Mouse (Mus musculus) heart, embryonic 11.5 days (tissue): ENCODE results near the gene Baiap2. TPM values are rescaled to one million over a fixed set of nuclear protein-coding genes. Genes with fewer than 3 reads are reported as not detected.

Experiments
- ATAC-seq: fragments of 200-750 bp; cut with Nextera tagmentation; replicated peaks from 2 replicates; pipeline ENCODE4 v1.8.0; 2017; ENCODE audit warnings: moderate library complexity; ENCODE audit not compliant: insufficient number of reproducible peaks, low FRiP score, low TSS enrichment
- H3K27ac ChIP-seq: fragments of 300-500 bp; sonication (generic); 2 replicates; pipeline ENCODE4 v1.5.1; 2014; ENCODE audit warnings: mild to moderate bottlenecking, low read depth, low read length
- H3K27me3 ChIP-seq: fragments of 300-500 bp; sonication (generic); 2 replicates; pipeline ENCODE4 v1.6.1; 2014; ENCODE audit warnings: mild to moderate bottlenecking, low read length, mixed read lengths; ENCODE audit not compliant: control insufficient read depth, insufficient read depth
- H3K36me3 ChIP-seq: fragments of 300-500 bp; sonication (generic); 2 replicates; pipeline ENCODE4 v1.6.1; 2014; ENCODE audit warnings: mild to moderate bottlenecking, low read length, moderate library complexity, mixed read lengths; ENCODE audit not compliant: control insufficient read depth, insufficient read depth
- H3K4me1 ChIP-seq: fragments of 300-500 bp; sonication (generic); 2 replicates; pipeline ENCODE4 v1.6.1; 2014; ENCODE audit warnings: low read length; ENCODE audit not compliant: control insufficient read depth, insufficient read depth
- H3K4me2 ChIP-seq: fragments of 300-500 bp; sonication (generic); 2 replicates; pipeline ENCODE4 v1.6.1; 2014; ENCODE audit warnings: mild to moderate bottlenecking, moderate library complexity
- H3K4me3 ChIP-seq: fragments of 300-500 bp; sonication (generic); 2 replicates; pipeline ENCODE4 v1.5.1; 2014; ENCODE audit warnings: low read depth, low read length
- H3K9ac ChIP-seq: fragments of 300-500 bp; sonication (generic); 2 replicates; pipeline ENCODE4 v1.6.1; 2014; ENCODE audit warnings: mild to moderate bottlenecking, low read depth, low read length, moderate library complexity
- H3K9me3 ChIP-seq: fragments of 300-500 bp; sonication (generic); replicated peaks from 2 replicates; pipeline ENCODE4 v1.6.1; 2016; ENCODE audit warnings: low read length; ENCODE audit not compliant: control insufficient read depth
- WGBS: fragments of 180-500 bp; shearing (Covaris S2); extraction: QIAGEN DNeasy Blood & Tissue Kit; methylation state at CpG from one replicate; pipeline ENCODE4 v1.1.7; 2014; ENCODE audit not compliant: insufficient replicate concordance; 5-methylcytosine and 5-hydroxymethylcytosine counted together
- polyA plus RNA-seq: library from polyadenylated mRNA; unstranded; fragments of >200 nt; fragmentation: Nextera tagmentation; extraction: Ambion mirVana; gene quantifications from 2 replicates; pipeline ENCODE4 v1.2.1, GENCODE M21; 2014

Gene Baiap2
- 12.8 and 15.4 TPM in 2 replicates for polyA plus RNA-seq

DNA sequence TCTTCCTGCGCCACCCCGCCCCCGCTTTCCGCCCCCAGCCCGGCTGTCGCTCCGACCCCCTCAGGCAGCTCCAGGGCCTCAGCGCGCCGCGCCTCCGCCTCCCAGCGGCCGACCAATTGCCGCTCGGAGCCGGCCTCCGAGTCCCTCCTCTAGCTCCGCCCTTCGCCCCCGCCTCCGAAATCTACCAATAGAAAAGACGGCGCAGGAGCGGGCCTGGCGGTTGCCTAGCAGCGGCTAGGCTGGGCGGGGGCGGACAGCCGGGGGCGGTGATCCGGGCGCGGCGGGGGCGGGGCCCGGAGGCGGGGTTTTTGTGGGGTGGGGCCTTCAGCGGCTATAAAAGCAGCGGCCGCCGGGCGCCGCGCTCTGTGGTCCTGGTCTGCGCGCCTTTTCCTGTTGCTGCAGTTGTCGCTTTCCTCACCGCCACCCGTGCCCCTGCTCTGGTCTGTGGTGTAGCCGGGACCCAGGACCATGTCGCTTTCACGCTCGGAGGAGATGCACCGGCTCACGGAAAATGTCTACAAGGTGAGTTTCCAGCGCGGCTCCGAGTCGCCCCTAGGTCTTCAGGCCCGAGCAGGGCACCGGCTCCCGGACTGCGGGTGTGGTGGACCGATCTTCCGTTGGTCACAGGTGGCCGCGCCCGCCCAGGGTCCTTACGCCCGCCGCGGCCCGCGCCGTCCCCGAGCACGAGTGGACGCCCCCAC lies at the start of gene Baiap2:
Gene Baiap2, plus strand, starts transcription at position 37 of the 701 bp plus-strand sequence.
- Histone ChIP-seq H3K27ac (peak within 1 kb of the TSS; percentile 55; the same call in 1 of the 2 replicates), H3K36me3 (no peaks in the 10 kb centered on the region), H3K27me3 (peaks cover 7% of the 10 kb centered on the region), H3K9ac (peak within 1 kb of the TSS; percentile 70), H3K4me2 (peak within 1 kb of the TSS; percentile 90), H3K4me1 (peaks cover 10% of the 10 kb centered on the region), H3K4me3 (peak within 1 kb of the TSS; percentile 67), H3K9me3 (no peaks in the 10 kb centered on the region)
- peak; percentile 95 for ATAC-seq
- WGBS: under 1% methylated on average over 60 of the region's 79 CpGs

DNA sequence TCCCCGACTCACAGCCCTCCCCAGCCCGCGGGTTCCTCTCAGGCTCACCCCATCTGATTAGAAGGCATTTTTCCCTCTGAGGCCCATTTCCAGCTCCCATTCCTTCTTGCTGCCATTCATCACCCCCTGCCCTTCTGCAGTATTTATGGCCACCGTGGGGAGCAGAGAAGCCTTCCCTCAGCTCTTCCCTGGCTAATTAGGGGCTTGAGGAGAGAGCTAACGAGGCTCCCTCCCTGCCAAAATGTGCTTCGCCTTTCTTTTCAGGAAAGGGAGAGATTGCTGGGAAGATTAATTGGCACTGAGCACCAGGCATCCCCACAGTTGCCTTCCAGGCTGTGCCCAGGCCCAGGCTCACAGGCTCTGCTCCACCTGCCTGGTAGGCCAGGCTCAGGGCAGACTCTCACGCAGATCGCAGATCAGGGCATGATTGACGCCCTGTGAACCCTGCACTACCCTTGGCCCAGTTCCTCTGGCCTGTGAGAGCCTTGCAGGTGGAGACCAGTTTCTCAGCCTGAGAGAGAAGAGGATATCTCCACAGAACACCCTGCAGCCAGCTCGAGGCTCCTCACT lies 48.8 kb upstream of the Baiap2 start:
- no peaks in the 10 kb centered on the region for H3K4me1 ChIP-seq
- peaks cover 26% of the 10 kb centered on the region for H3K36me3 ChIP-seq
- H3K27ac ChIP-seq: no peak overlapping the region
- ATAC-seq: no peak
- H3K9ac ChIP-seq: no peak overlapping the region
- H3K4me2 ChIP-seq: no peak overlapping the region
- 71% methylated on average over 10 of the region's 10 CpGs for WGBS
- H3K9me3 ChIP-seq: no peaks in the 10 kb centered on the region
- H3K27me3 ChIP-seq: no peaks in the 10 kb centered on the region
- no peak overlapping the region for H3K4me3 ChIP-seq

DNA sequence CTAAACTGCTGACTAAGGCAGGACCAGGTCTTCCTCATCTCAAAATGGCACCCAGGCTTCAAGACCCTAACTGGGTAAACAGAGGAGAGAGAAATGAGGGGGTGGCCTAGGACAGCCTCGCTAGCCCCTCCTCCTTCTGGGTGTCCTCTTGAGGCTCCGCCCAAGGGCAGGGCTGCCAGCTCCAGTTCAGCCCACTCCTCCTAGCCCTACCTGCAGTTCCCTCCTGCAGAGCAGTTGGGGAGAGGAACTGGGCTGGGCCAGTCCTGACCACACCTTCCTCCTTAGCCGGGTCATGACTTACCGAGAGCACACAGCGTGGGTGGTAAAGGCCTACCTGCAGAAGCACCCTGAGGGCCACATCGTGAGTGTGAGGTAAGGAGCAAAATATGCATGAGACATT lies 47.9 kb upstream of the Baiap2 start:
- no peaks in the 10 kb centered on the region for H3K27me3 ChIP-seq
- 58% methylated on average over 6 of the region's 6 CpGs for WGBS
- no peak overlapping the region for H3K4me2 ChIP-seq
- peaks cover 19% of the 10 kb centered on the region for H3K36me3 ChIP-seq
- no peaks in the 10 kb centered on the region for H3K9me3 ChIP-seq
- no peak overlapping the region for H3K27ac ChIP-seq
- no peak overlapping the region for H3K9ac ChIP-seq
- H3K4me3 ChIP-seq: no peak overlapping the region
- no peaks in the 10 kb centered on the region for H3K4me1 ChIP-seq
- ATAC-seq: no peak

DNA sequence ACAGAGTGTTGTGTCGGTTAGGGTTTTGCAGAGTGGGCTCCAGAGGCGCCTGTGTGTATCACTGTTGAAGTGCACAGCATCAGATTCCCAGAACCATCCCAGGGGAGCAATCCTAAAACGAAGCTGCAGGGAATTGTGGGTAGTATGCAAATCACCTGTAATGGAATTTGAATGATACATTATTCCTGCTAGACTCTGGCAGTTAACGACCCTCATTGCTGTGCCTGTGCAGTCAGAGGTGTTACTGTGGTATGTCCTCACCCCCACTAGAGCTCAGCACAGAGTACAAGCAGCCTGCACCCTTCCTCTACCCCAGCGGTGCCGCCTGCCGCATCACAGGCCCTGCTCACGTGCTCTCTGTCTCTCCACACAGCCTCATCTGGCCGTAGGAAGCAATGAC lies 45.5 kb upstream of the Baiap2 start:
- H3K4me3 ChIP-seq: no peak overlapping the region
- no peak overlapping the region for H3K4me2 ChIP-seq
- no peaks in the 10 kb centered on the region for H3K4me1 ChIP-seq
- H3K9me3 ChIP-seq: no peaks in the 10 kb centered on the region
- WGBS: 91% methylated on average over 9 of the region's 9 CpGs
- H3K27ac ChIP-seq: no peak overlapping the region
- no peak for ATAC-seq
- H3K36me3 ChIP-seq: peaks cover 15% of the 10 kb centered on the region
- no peaks in the 10 kb centered on the region for H3K27me3 ChIP-seq
- H3K9ac ChIP-seq: no peak overlapping the region

DNA sequence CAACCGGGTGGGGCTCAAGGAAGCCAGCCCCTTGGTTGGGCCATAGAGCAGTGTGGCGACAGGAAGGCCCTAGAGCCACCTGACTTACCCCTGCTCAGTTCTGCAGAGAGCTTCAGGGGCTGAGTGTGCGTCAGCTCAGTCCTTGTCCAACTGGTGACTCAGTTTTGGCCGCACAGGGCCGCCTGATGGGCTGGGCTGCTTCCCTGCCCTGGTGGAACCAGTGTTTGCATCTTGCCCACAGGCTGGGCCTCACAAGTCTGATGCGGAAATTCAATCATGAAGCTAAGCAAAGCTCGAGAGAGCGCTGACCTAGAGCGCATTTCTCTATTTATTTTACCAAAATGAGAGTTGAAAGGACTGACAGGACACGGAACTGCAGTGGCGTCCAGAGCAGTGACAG lies 43.6 kb upstream of the Baiap2 start:
- Histone ChIP-seq H3K36me3 (peaks cover 12% of the 10 kb centered on the region), H3K4me1 (no peaks in the 10 kb centered on the region), H3K9ac (no peak overlapping the region), H3K9me3 (no peaks in the 10 kb centered on the region), H3K27me3 (no peaks in the 10 kb centered on the region), H3K27ac (no peak overlapping the region), H3K4me3 (no peak overlapping the region), H3K4me2 (no peak overlapping the region)
- 84% methylated on average over 11 of the region's 11 CpGs for WGBS
- no peak for ATAC-seq

DNA sequence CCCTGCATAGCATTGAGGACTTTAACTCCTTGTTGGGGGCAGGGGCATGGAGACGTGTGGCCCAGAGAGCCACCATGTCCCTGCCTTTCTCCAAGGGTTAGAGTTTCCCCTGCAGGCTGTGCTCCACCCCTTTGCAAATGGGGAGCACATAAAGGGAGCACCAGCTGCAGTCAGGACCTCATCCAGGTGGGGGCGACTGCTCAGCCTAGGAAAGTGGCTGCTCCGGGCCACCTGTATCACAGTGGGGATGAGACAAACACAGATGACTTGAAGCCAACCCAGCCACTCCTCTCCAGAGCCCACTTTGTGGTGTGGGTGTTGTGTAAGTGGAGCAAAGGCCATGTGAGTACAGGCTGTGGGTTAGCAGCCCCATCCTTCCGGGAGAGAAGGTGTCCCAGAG lies 41.4 kb upstream of the Baiap2 start:
- Histone ChIP-seq H3K9ac (no peak overlapping the region), H3K4me3 (no peak overlapping the region), H3K27ac (no peak overlapping the region), H3K4me2 (no peak overlapping the region), H3K9me3 (no peaks in the 10 kb centered on the region), H3K36me3 (peaks cover 5% of the 10 kb centered on the region; the same call in 1 of the 2 replicates), H3K27me3 (peaks cover 5% of the 10 kb centered on the region; the same call in 1 of the 2 replicates), H3K4me1 (no peaks in the 10 kb centered on the region)
- WGBS: 69% methylated on average over 4 of the region's 4 CpGs
- no peak for ATAC-seq

DNA sequence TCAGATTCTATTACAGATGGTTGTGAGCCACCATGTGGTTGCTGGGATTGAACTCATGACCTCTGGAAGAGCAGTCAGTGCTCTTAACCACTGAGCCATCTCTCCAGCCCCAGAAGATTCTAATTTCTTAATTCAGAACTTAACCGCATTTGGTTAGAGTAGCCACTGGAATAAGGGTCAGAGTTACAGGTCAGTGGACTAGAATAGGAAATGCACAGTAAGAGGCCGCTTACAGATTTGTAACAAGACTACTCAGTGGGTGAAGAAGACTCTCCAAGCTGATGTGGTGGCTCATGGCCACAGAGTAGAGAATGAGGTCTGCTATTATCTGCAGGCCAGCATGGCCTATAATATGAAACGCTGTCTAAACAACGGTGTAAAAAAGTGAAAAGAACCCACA lies 39.7 kb upstream of the Baiap2 start:
- WGBS: 85% methylated on average over 4 of the region's 4 CpGs
- H3K36me3 ChIP-seq: no peaks in the 10 kb centered on the region
- H3K9me3 ChIP-seq: no peaks in the 10 kb centered on the region
- no peak overlapping the region for H3K4me3 ChIP-seq
- H3K4me1 ChIP-seq: no peaks in the 10 kb centered on the region
- H3K4me2 ChIP-seq: no peak overlapping the region
- no peak overlapping the region for H3K9ac ChIP-seq
- peaks cover 14% of the 10 kb centered on the region; the same call in 1 of the 2 replicates for H3K27me3 ChIP-seq
- no peak overlapping the region for H3K27ac ChIP-seq
- no peak for ATAC-seq

DNA sequence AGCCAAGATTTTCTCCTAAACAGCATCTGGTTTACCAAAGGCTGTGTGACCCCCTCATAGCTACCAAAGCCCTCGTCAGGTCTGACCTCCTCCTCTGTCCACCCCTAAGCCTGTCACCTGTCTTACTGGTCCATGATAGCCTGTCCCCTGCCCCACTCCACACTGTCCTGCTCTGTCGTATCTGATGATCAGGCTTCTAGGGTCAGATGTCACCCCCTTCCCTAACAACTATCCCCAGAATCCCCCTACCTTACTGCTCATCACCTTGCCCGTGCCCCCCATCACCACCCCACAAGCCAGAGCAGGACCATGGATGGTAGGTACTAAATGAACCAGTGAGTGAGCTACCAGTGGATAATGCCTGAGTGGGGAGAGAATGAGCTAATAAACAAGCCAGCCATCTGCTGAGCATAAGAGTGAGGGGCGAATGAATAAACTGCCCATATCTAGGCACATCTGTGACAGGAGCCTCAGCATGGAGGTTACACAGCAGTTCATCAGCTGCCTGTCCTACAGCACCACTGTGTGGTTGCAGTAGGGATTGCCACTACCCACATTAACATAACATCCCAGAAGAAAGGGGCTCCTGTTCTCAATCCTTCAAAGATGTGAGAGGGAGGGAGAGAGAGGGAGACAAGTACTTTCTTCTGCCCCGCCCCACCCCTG lies 37.8 kb upstream of the Baiap2 start:
- H3K27ac ChIP-seq: no peak overlapping the region
- H3K9ac ChIP-seq: no peak overlapping the region
- H3K4me3 ChIP-seq: no peak overlapping the region
- no peaks in the 10 kb centered on the region for H3K36me3 ChIP-seq
- peaks cover 14% of the 10 kb centered on the region; the same call in 1 of the 2 replicates for H3K27me3 ChIP-seq
- no peak for ATAC-seq
- H3K9me3 ChIP-seq: no peaks in the 10 kb centered on the region
- no peak overlapping the region for H3K4me2 ChIP-seq
- peaks cover 6% of the 10 kb centered on the region; the same call in 1 of the 2 replicates for H3K4me1 ChIP-seq
- WGBS: 31% methylated on average over 5 of the region's 5 CpGs
